Mouse (Mus musculus) mammary gland, adult 2 months (tissue): ENCODE results near the gene Itgb2. TPM values are rescaled to one million over a fixed set of nuclear protein-coding genes. Genes with fewer than 3 reads are reported as not detected.

Experiments used
- polyA plus RNA-seq: library from polyadenylated mRNA; depleted of rRNA; stranded (reverse); fragments of >200 nt; gene quantifications from 2 replicates; pipeline ENCODE4 v1.2.3, GENCODE M21; 2012; ENCODE audit warnings: low replicate concordance; rRNA removed

The Itgb2 gene
- 54.9 and 63.3 TPM in 2 replicates for polyA plus RNA-seq

DNA sequence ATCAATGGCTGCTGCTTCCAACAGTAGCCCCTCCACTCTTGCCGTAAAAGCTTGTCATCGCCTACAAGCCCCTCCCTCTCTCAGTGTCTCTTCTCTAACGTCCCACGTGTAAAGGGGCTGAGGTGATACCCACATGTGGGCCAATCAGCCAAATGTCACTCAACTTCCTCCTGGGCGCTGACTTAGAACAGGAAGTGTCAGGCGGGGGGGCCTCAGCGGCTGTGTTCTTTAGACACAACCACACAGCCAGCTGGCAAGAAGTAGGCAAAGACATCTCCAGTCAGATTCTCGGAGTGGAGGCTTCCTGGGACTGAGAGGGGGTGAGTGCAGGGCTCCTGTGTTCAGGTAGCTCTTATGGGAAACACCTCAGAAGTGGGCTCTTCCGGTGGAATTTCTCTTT, at the start of gene Itgb2:
Itgb2 (plus strand) TSS at position 113 of the 400 bp plus-strand sequence.

DNA sequence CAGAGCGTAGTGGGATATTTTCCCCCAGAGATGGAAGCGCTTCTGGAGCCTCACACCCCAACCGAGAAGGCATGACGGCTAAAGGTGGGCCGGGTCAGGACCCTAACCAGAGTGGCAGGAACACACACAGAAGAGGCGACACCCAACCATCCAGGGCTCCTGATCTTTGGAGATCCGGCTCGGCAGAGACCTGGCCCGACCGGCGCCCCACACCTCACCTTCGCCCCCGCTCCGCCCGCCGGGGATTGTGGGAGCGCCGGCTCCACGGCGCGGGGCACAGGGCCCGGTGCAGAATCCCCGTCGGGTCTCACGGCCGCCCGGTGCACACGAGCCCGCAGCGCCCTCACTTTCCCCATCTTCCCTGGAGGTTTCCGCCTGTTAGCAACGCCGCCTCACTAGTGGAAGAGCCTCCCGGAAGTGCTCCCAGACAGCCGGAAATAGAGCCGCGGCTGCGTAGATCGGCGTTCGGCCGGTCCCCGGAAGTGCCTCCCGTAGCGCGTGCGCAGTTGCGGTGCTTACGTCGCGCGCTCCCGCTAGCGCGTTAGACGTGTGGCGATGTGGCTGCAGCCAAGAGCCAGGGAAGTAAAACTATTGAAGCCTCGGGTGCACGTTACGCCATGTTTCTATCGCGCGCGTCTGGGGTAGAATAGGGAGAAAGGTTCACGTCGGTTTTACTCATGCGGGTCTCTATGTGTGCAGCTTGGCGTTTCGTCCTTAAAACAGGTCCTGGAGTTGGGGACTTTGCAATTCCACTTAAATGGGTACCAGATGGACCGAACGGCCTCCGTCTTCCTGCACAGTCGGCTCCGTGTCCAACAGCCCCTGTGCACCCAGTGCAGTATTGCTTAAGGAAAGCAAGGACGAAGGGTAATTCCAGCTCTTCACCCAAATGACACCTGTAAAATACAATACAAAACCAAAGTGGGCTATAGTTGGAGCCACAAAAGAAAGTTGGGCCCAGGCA, 14.4 kb upstream of the Itgb2 start, which contains the start of gene Fam207a:
Fam207a (minus strand) TSS at position 401 of the 964 bp plus-strand sequence.

DNA sequence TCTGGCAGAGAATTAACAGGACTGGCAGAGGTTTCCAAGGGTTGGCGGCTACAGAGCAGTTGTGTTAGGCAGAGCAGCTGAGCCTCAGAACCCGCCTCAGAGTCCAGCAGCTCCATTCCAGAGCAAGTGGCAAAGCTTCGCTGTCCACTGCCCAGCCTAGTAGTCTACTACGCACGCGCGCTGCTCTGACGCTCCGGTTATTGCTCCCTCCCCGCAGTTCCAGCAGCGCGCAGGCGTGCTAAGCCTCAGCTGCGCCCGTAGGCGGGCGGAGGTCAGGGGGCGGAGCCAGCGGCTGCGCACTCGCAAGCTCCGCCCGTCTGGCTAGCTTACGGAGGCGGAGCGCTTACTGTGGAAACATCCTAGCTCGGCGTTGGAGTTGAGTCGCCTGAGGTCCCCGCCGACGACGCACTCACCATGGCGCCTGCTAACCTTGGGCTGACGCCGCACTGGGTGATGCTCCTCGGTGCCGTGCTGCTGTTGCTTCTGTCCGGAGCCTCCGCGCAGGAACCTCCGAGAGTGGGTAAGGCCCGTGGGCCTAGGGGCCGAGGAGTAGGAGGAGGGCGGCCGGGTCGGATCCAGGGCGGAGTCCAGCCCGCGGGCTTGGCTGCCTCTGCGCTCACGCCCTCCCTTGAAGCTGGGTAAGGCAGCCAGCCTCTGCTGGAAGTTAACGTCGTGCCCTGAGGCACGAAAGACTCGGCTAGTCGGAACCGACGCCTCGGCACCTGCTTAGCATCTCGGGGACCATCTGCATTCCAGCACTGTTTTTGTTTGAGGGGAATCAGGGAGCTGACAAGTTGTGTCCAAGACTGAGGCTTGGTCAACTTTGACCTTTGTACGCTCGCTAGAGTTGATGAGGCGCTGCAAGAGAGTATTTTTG, 51.6 kb downstream of the Itgb2 start, which contains the start of gene Pttg1ip:
Pttg1ip (plus strand) TSS at position 313 of the 877 bp plus-strand sequence.

DNA sequence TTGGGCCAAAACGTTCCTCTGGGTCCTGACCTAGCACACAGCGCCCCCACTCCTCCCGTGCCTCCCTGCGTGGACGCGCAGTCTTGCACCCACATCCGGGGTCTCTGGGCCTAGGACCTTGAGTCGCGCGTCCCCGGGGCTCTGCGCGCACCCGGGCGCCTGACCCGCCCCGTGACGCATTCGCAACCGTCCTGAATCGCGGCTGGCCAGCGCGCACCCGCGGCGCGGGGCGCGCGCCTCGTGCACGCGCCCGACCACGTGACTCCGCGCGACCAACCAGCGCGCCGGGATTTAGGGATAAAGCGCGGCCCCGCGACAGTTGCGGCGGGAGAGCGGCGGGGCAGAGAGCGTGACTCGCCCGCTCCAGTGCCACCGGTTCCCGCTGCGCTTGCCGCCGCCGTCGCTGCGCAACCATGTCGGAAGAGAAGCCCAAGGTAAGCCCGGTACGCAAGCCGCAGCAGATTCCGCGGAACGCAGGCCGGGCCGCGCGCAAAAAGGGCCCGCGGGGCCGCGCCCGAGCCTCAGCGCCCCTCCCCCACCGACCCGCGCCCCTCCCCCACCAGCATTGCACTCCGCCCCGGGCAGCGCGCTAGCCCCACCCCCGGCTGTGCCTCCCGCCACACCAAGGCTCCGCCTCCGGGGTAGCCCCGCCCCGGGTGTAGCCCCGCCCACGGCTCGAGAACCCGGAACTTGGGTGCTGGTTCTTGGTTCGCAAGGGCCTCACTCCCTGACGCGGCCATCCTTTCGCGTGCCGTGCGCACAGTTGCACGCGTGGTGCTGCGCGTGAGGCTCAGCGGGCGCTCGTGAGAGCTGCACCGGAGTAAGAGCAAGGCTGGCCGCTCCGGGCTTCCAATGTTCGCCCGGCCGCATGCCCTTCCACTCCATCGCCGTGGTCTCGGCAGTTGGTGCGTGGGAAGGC, 76.1 kb downstream of the Itgb2 start, which contains the start of the genes Sumo3 and Gm49325:
Sumo3 (plus strand) TSS at position 190 of the 919 bp plus-strand sequence.
Gm49325 (plus strand) TSS at position 290 of the 919 bp plus-strand sequence.

Other genes starting within 250 kb of the Itgb2 start
- 7.3 and 9.4 TPM in 2 replicates for gene Adarb1, start 112.0 kb upstream of the Itgb2 start, polyA plus RNA-seq
- 22.0 and 26.7 TPM in 2 replicates for gene Fam207a, start 14.5 kb upstream of the Itgb2 start, polyA plus RNA-seq
- 156 and 229 TPM in 2 replicates for gene Pttg1ip, start 51.5 kb downstream of the Itgb2 start, polyA plus RNA-seq
- 136 and 145 TPM in 2 replicates for gene Sumo3, start 75.8 kb downstream of the Itgb2 start, polyA plus RNA-seq
- gene Gm49325, start 75.9 kb downstream of the Itgb2 start, polyA plus RNA-seq, result not detected in 2 replicates
- 37.7 and 49.2 TPM in 2 replicates for gene Ube2g2, start 92.0 kb downstream of the Itgb2 start, polyA plus RNA-seq
- gene Tspear, start 156.3 kb downstream of the Itgb2 start, polyA plus RNA-seq, result 0.49 and 0.69 TPM in 2 replicates
- not detected in 2 replicates for gene Gm19402, start 160.5 kb downstream of the Itgb2 start, polyA plus RNA-seq
- not detected in 2 replicates for gene Gm9508, start 167.0 kb downstream of the Itgb2 start, polyA plus RNA-seq
- gene Gm10272, start 176.4 kb downstream of the Itgb2 start, polyA plus RNA-seq, result not detected in 2 replicates
- gene Gm10024, start 181.2 kb downstream of the Itgb2 start, polyA plus RNA-seq, result not detected in 2 replicates
- not detected in 2 replicates for gene Gm10142, start 185.6 kb downstream of the Itgb2 start, polyA plus RNA-seq
- not detected in 2 replicates for gene Krtap12-1, start 190.3 kb downstream of the Itgb2 start, polyA plus RNA-seq
- not detected in 2 replicates for gene Gm10100, start 196.2 kb downstream of the Itgb2 start, polyA plus RNA-seq
- gene Gm18596, start 212.4 kb downstream of the Itgb2 start, polyA plus RNA-seq, result not detected in 2 replicates
- not detected in 2 replicates for gene Gm9736, start 221.1 kb downstream of the Itgb2 start, polyA plus RNA-seq
- not detected in 2 replicates for gene Gm3233, start 229.4 kb downstream of the Itgb2 start, polyA plus RNA-seq
- gene Gm3238, start 241.1 kb downstream of the Itgb2 start, polyA plus RNA-seq, result not detected in 2 replicates
- not detected in 2 replicates for gene Gm7138, start 246.7 kb downstream of the Itgb2 start, polyA plus RNA-seq